Mouse (Mus musculus): ENCODE measurements around the gene Fmnl2. TPM values are rescaled to one million over a fixed set of nuclear protein-coding genes. Genes with fewer than 3 reads are reported as not detected.

Fmnl2 gene
- total and polyA plus RNA-seq, 3 experiments = 1.2 to 6.3 (median 4.5) TPM

DNA sequence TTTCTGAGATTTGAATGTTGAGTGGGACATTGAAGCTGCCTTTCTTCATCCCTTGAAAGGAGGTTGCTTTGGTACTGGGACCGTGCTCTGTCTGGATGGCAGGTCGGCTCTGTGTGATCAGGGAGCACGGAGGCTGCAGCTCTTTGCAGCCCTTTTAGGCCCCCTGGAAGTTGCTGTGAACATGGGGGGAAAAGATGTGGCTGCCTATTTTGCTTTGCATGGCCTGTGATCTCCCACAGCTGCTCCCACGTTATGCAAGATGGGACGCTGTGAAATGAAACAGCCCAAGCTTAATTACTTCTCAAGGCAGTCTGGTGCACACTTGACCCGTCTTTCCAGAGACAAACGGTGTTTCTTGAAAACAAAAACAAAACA is 1.8 kb downstream of the Fmnl2 start:
- peak; percentile 12 to 38 for DNase-seq
- H3K27me3 ChIP-seq (ENCODE audit: control insufficient read depth, insufficient read depth, low read length) = no peaks in the 10 kb centered on the region
- H3K36me3 ChIP-seq (ENCODE audit: control insufficient read depth, insufficient read depth, low read length) = no peaks in the 10 kb centered on the region
- no peak for TF ChIP-seq CTCF (IDR thresholded peaks at IDR 0.05)
- no peak for TF ChIP-seq POLR2A (IDR thresholded peaks at IDR 0.05; ENCODE audit: insufficient read depth, low read depth, low read length)
- TF ChIP-seq EP300 (IDR thresholded peaks at IDR 0.05; ENCODE audit: insufficient read depth, low read depth, low read length) = no peak
- peaks cover 6% of the 10 kb centered on the region for H3K4me1 ChIP-seq (ENCODE audit: control insufficient read depth, insufficient read depth, low read length)
- H3K9ac ChIP-seq (ENCODE audit: low read depth, low read length) = 0 out of 2 replicates have a peak overlapping the region, but pooled peaks have one; percentile 32
- 49% methylated on average over 7 of the region's 7 CpGs for WGBS
- H3K79me2 ChIP-seq (replicated peaks; ENCODE audit: control insufficient read depth, insufficient read depth, low read length) = 0 out of 2 replicates have a peak, but pooled peaks cover 2% of the 10 kb centered on the region
- H3K27ac ChIP-seq = no peak overlapping the region; the same call in 1 of the 2 replicates
- intact Hi-C loops (cut with DNase I) = loop anchor here (2.0 to 5.0 kb wide), 5 partner anchors 83 to 333 kb away; partner anchors contain the start of genes Arl6ip6 and Prpf40a
- peak overlapping the region; percentile 94 for H3K4me3 ChIP-seq

DNA sequence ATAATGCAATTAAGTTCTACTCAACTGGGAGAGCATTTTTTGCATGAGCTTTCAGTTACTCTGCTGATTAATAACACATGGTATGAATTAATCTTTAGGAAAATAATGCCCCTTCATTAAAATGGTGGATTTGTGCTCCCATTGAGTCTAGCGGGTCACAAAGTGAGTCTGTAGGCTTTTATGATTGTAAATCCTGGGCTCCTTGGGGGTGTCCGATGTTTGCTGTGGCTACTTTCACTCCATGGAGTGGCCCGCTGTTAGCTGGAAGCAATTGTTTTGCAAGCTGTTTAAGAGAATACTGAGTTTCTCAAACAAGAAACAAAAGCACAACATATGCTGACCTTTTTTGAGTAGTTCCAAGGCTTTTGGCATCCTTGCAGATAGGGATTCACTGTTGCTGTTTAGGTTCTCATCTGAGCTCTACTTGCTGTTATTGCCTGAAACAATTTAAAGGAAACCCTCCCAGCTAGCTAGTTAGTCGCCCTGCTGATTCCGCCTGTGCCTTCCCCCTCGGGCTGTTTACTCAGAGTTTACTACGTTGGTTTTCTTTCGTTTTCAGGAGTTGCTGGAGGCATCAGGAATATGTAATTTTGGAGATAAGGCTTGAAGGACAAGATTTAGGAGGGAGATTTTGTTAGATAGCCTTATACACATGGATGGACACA is 2.6 kb downstream of the Fmnl2 start:
- H3K4me1 ChIP-seq (ENCODE audit: control insufficient read depth, insufficient read depth, low read length) = peaks cover 6% of the 10 kb centered on the region
- H3K4me3 ChIP-seq = no peak overlapping the region
- no peaks in the 10 kb centered on the region for H3K36me3 ChIP-seq (ENCODE audit: control insufficient read depth, insufficient read depth, low read length)
- no peak overlapping the region; the same call in 1 of the 2 replicates for H3K9ac ChIP-seq (ENCODE audit: low read depth, low read length)
- 57% methylated on average over 8 of the region's 8 CpGs for WGBS
- TF ChIP-seq EP300 (IDR thresholded peaks at IDR 0.05; ENCODE audit: insufficient read depth, low read depth, low read length) (no peak), POLR2A (IDR thresholded peaks at IDR 0.05; ENCODE audit: insufficient read depth, low read depth, low read length) (no peak), CTCF (IDR thresholded peaks at IDR 0.05) (no peak)
- 0 out of 2 replicates have a peak, but pooled peaks cover 2% of the 10 kb centered on the region for H3K79me2 ChIP-seq (replicated peaks; ENCODE audit: control insufficient read depth, insufficient read depth, low read length)
- intact Hi-C loops (cut with DNase I) = no loop called here
- H3K27ac ChIP-seq = no peak overlapping the region
- no peaks in the 10 kb centered on the region for H3K27me3 ChIP-seq (ENCODE audit: control insufficient read depth, insufficient read depth, low read length)
- DNase-seq = no peak

DNA sequence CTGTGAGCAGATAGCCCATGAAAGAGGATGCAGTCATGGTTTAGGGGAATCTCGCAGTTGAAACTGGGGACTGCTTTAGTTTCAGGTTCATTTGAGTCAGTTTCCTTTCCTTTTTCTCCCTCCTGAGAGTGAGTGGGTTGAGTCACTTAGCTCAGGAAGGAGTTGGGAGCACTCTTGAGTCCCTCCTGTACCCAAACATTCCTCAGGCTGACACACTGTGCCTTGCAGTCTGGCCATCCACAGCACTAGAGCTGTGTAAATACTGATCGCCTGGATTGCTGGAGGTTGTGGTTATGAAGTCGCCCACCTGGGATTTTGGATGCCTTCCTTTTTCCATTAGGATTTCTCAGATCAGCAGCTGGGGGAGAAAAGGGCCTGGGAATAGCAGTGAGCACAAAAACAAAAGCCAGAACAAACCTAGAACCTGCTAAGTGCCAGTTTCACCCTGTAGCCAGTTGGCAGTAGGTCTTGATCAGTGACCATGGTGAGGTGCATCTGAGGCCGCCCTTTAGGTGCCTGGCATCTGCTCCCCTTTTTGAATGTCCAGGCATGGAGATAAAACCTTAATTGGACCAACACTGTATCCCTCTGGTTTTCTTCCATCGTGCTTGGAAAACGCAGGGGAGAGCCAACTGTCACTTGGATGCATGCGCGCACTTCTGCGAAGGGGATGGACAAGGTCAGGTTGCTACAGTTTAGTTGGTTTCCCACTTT is 4.5 kb downstream of the Fmnl2 start:
- no peak for DNase-seq
- no peaks in the 10 kb centered on the region for H3K27me3 ChIP-seq (ENCODE audit: control insufficient read depth, insufficient read depth, low read length)
- WGBS = 71% methylated on average over 9 of the region's 9 CpGs
- intact Hi-C loops (cut with DNase I) = no loop called here
- H3K4me3 ChIP-seq = no peak overlapping the region
- no peak overlapping the region for H3K27ac ChIP-seq
- no peak overlapping the region for H3K9ac ChIP-seq (ENCODE audit: low read depth, low read length)
- H3K36me3 ChIP-seq (ENCODE audit: control insufficient read depth, insufficient read depth, low read length) = no peaks in the 10 kb centered on the region
- TF ChIP-seq POLR2A (IDR thresholded peaks at IDR 0.05; ENCODE audit: insufficient read depth, low read depth, low read length) = no peak
- TF ChIP-seq EP300 (IDR thresholded peaks at IDR 0.05; ENCODE audit: insufficient read depth, low read depth, low read length) = no peak
- TF ChIP-seq CTCF (IDR thresholded peaks at IDR 0.05) = no peak
- peaks cover 2% of the 10 kb centered on the region; the same call in 1 of the 2 replicates for H3K79me2 ChIP-seq (replicated peaks; ENCODE audit: control insufficient read depth, insufficient read depth, low read length)
- peaks cover 6% of the 10 kb centered on the region for H3K4me1 ChIP-seq (ENCODE audit: control insufficient read depth, insufficient read depth, low read length)

DNA sequence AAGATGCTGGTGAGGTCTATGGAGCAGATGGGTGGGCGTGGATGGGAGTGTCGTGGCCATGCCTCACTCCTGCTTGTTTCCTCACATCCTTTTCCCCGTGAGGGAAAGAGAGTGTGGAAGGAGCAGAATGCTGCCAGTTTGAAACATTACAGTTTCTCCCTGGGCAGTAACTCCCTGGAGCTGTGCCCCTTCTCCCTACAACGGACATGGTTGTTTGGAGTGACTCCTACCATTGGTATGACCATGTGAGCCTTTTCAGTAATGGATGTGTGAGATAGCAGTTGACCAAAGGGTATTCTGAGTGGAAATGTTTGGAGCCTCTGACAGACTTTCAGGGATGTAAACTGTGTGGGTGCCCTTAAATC is 5.1 kb downstream of the Fmnl2 start:
- Histone ChIP-seq H3K9ac (ENCODE audit: low read depth, low read length) (no peak overlapping the region), H3K79me2 (replicated peaks; ENCODE audit: control insufficient read depth, insufficient read depth, low read length) (peaks cover 2% of the 10 kb centered on the region; the same call in 1 of the 2 replicates), H3K36me3 (ENCODE audit: control insufficient read depth, insufficient read depth, low read length) (no peaks in the 10 kb centered on the region), H3K4me3 (no peak overlapping the region), H3K4me1 (ENCODE audit: control insufficient read depth, insufficient read depth, low read length) (peaks cover 6% of the 10 kb centered on the region), H3K27me3 (ENCODE audit: control insufficient read depth, insufficient read depth, low read length) (no peaks in the 10 kb centered on the region), H3K27ac (no peak overlapping the region)
- TF ChIP-seq CTCF (IDR thresholded peaks at IDR 0.05) (no peak), POLR2A (IDR thresholded peaks at IDR 0.05; ENCODE audit: insufficient read depth, low read depth, low read length) (no peak), EP300 (IDR thresholded peaks at IDR 0.05; ENCODE audit: insufficient read depth, low read depth, low read length) (no peak)
- WGBS = 58% methylated on average over 4 of the region's 4 CpGs
- DNase-seq = no peak
- intact Hi-C loops (cut with DNase I) = no loop called here

DNA sequence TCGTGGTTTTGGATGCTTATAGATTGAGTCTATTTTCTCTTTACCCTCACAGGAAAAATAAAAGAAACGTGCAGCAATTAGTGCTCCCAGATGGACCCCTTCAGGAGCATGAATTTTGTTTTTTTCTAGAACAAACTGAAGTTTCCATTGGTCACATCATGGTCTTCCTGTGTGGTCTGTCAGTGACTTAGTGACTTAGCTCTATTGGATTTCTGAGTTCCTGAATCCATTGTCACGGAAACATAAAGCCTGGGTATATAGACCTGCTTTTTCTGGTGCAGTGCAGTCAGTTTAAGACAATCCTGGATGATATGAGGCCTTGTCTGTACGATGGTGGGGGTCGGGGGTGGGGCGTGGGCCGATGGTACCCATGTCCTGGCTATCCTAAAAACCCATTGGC is 7.0 kb downstream of the Fmnl2 start:
- intact Hi-C loops (cut with DNase I) = no loop called here
- no peaks in the 10 kb centered on the region for H3K27me3 ChIP-seq (ENCODE audit: control insufficient read depth, insufficient read depth, low read length)
- no peak overlapping the region for H3K9ac ChIP-seq (ENCODE audit: low read depth, low read length)
- TF ChIP-seq POLR2A (IDR thresholded peaks at IDR 0.05; ENCODE audit: insufficient read depth, low read depth, low read length) (no peak), EP300 (IDR thresholded peaks at IDR 0.05; ENCODE audit: insufficient read depth, low read depth, low read length) (no peak), CTCF (IDR thresholded peaks at IDR 0.05) (no peak)
- H3K27ac ChIP-seq = no peak overlapping the region
- DNase-seq = no peak
- no peak overlapping the region for H3K4me3 ChIP-seq
- H3K4me1 ChIP-seq (ENCODE audit: control insufficient read depth, insufficient read depth, low read length) = peaks cover 2% of the 10 kb centered on the region
- WGBS = 93% methylated on average over 7 of the region's 7 CpGs
- no peaks in the 10 kb centered on the region for H3K36me3 ChIP-seq (ENCODE audit: control insufficient read depth, insufficient read depth, low read length)
- H3K79me2 ChIP-seq (replicated peaks; ENCODE audit: control insufficient read depth, insufficient read depth, low read length) = peaks cover 2% of the 10 kb centered on the region; the same call in 1 of the 2 replicates

DNA sequence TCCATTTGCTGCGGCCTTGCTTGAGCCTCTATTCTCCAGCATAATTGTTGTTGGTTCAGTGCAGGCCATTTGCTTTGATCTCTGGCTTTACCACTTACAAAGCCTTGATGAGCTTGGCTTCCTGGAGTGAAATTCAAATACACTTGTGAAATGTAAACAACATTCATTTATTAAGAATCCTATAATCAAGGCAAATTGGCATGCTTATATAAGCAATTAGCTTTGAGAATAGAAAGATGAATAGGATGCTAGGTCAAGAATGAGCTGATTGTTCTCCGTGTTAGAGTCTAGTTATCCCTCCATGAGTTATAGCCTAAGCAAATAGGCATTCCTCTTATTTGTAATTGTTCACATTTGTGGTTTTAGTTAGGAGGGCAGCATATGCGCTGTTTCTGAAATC is 8.5 kb downstream of the Fmnl2 start:
- intact Hi-C loops (cut with DNase I) = no loop called here
- Histone ChIP-seq H3K27me3 (ENCODE audit: control insufficient read depth, insufficient read depth, low read length) (no peaks in the 10 kb centered on the region), H3K36me3 (ENCODE audit: control insufficient read depth, insufficient read depth, low read length) (no peaks in the 10 kb centered on the region), H3K4me3 (no peak overlapping the region), H3K79me2 (replicated peaks; ENCODE audit: control insufficient read depth, insufficient read depth, low read length) (no peaks in the 10 kb centered on the region; the same call in 1 of the 2 replicates), H3K9ac (ENCODE audit: low read depth, low read length) (no peak overlapping the region), H3K4me1 (ENCODE audit: control insufficient read depth, insufficient read depth, low read length) (peaks cover 4% of the 10 kb centered on the region), H3K27ac (no peak overlapping the region)
- WGBS = 93% methylated on average over 3 of the region's 3 CpGs
- no peak for DNase-seq
- TF ChIP-seq CTCF (IDR thresholded peaks at IDR 0.05) (no peak), POLR2A (IDR thresholded peaks at IDR 0.05; ENCODE audit: insufficient read depth, low read depth, low read length) (no peak), EP300 (IDR thresholded peaks at IDR 0.05; ENCODE audit: insufficient read depth, low read depth, low read length) (no peak)

Measured in heart, adult 2 months (tissue).